Mouse (Mus musculus) gastrocnemius, adult 2 months (tissue): ENCODE measurements around the gene Dact2. TPM values are rescaled to one million over a fixed set of nuclear protein-coding genes. Genes with fewer than 3 reads are reported as not detected.

Experiments
- DNase-seq: peaks from one replicate; pipeline ENCODE4 v3.0.0; 2022
- H3K27ac ChIP-seq: fragments of 200-600 bp; 2 replicates; pipeline ENCODE4 v1.8.1; 2022; ENCODE audit warnings: mild to moderate bottlenecking
- H3K4me3 ChIP-seq: fragments of 200-600 bp; 2 replicates; pipeline ENCODE4 v1.8.1; 2022; ENCODE audit warnings: mild to moderate bottlenecking, moderate library complexity
- CTCF ChIP-seq: fragments of 200-600 bp; IDR thresholded peaks from 2 replicates; pipeline ENCODE4 v1.8.1; 2022; ENCODE audit warnings: antibody characterized with exemption, mild to moderate bottlenecking, moderate library complexity
- intact Hi-C: fragments of 180-260 bp; cut with DNase I; formaldehyde crosslinking; loops from one replicate; pipeline ENCODE4 v1.15.1; 2025
- total RNA-seq, 2 experiments: library from RNA; stranded (reverse); gene quantifications; 2 replicates each; pipeline ENCODE4 v1.2.3; 2021

Dact2 gene
- total RNA-seq, 2 experiments from 2014 or later, result 2.3 to 2.7 TPM

DNA sequence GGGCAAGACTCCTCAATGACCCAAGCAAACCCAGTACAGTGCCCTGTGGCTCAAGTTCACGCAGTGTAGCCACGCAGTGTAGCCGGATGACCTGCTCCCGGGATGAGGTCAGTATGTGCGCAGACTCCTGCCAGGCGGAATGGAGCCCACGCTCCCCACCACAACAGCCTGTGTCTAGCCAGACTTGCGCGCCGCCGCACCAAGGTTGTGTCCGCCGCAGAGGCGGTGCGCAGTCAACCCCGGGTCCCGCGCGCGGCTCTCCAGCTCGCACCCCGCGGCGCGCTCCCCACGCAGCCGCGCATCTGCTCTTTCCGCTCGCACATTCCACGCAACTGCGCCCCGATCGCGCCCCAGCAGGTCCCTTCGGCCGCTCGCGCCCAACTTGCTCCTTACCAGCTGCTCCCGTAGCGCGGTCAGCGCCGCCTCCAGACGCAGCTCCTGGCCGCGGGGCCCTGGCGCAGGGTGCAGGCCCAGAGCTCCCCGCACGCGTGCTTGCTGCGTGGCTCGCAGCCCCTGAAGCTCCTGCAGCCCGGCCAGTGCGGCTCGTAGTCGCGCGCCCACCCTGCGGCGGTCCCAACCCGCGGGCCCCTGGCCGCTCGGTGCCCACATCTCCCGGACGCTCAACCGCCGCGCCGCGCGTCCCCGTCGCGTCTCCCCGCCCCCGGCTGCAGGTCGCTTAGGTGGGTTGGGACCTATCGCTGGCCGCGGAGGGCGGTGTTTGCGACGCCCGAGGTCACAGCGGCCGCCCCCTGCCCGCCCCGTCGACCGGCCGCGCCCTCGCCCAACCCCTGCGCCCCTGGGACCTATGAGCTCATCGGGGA is 773 bp downstream of the Dact2 start:
- TF ChIP-seq CTCF, result no peak
- intact Hi-C loops, result loop anchor here (10.0 kb wide), 1 partner anchor 369 kb away; no protein-coding TSS in a partner anchor
- Histone ChIP-seq H3K27ac (peak overlapping the region; percentile 72), H3K4me3 (peak overlapping the region; percentile 74)
- DNase-seq, result peak; percentile 83

DNA sequence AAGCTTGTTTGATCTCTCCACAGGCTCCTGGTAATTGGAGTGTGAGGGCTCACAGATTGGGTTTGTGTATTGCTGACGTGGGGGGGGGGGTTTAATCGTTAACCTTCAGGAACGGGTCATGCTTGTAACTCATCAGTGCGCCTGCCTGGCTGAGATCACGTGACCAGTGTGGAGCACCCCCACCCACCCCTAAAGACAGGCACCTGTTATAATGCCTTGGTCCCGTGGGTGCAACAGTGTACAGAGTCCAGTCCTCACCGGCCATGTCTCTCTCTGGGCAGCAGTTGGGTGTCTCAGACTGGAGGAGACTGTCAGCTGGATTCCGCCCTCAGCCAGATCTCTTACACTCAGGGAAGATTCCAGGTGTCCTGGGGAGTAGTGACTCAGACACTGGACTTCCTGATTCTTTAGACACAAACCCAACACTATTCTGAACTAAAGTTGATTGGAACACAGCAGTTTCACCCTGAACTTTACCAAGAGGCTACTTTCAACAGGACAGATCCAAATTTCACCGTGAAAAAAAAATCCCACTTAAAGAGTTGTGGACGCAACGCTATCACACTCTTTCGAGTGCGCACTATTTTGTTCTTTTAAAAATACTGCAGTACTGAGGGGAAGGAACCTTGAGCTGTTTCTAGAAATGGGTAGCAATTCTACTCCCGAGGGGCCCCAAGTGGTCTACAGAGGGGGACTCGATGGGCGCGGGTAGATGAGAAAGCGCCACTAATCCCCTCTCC is 1.6 kb downstream of the Dact2 start:
- DNase-seq, result no peak
- Histone ChIP-seq H3K4me3 (peak overlapping the region; percentile 74), H3K27ac (peak overlapping the region; percentile 72)
- TF ChIP-seq CTCF, result no peak
- intact Hi-C loops, result loop anchor here (10.0 kb wide), 1 partner anchor 368 kb away; no protein-coding TSS in a partner anchor

DNA sequence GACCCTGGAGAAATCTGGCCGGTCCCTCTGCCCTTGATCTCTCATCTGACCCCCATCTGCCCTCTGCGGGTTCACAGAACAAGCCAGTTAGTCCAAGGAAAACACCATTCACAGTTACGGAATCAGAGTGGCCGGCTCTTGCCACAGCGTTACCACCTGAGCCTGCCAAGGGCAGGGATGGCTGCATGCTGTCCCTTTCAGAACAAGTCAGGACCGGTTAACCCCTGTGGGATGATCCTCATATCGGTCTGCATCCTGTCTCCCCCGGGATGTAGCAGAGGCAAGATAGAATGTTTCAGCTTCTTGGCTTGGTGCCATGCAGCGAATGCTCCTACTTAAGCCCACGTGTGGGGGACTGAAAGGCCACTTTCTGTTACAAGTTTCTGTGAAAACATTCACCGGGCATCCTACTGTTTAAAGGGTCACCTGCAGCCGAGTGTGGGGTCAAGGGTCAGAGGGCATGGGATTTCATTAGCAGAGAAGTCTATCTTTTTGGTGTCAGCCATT is 2.8 kb downstream of the Dact2 start:
- no peak for DNase-seq
- intact Hi-C loops, result loop anchor here (10.0 kb wide), 1 partner anchor 367 kb away; no protein-coding TSS in a partner anchor
- no peak for TF ChIP-seq CTCF
- H3K4me3 ChIP-seq, result peak overlapping the region; percentile 74
- peak overlapping the region; percentile 24; the same call in 1 of the 2 replicates for H3K27ac ChIP-seq

DNA sequence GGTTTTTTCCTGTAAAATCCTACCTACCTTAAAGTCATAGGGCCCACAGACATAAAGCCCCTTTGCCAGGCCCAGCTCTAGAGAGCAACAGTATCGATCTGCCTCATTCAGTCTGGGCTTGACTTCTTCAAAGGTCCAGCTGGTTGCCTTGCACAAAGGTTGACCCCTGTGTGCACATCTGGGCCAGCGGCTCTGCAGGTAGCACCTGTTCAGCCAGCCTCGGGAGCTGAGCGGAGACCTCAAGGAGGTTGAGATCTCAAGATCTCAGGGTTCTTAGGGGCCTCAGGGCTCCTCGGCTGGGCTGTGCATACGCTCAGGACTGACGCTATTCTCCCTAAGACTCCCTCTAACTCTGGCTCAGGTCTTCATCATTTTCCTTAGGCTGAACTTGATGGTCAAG is 3.9 kb downstream of the Dact2 start:
- DNase-seq, result no peak
- H3K4me3 ChIP-seq, result peak overlapping the region; percentile 9; the same call in 1 of the 2 replicates
- intact Hi-C loops, result loop anchor here (10.0 kb wide), 1 partner anchor 365 kb away; no protein-coding TSS in a partner anchor
- peak overlapping the region; percentile 20; the same call in 1 of the 2 replicates for H3K27ac ChIP-seq
- no peak for TF ChIP-seq CTCF

DNA sequence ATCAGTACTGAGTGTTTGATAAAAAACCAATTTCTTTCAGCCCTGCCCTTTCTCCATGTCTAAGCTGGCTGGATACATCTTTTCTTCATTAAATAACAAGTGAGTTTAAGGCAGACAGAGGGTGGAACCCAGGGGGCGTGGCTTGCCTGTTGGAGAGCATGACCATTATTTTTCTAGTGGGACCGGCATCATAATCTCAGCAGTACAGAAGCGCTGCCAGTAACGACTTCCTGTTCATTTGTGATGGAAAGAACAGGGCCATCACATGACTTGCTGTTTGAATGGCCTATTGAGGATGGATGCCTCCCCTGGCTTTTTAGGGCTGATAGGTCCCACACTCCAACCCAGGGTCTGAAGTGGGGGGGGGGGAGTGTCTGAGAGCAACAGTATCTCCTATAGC is 4.5 kb downstream of the Dact2 start:
- peak; percentile 70 for DNase-seq
- no peak overlapping the region; the same call in 1 of the 2 replicates for H3K27ac ChIP-seq
- intact Hi-C loops, result loop anchor here (10.0 kb wide), 1 partner anchor 365 kb away; no protein-coding TSS in a partner anchor
- no peak overlapping the region for H3K4me3 ChIP-seq
- TF ChIP-seq CTCF, result no peak

DNA sequence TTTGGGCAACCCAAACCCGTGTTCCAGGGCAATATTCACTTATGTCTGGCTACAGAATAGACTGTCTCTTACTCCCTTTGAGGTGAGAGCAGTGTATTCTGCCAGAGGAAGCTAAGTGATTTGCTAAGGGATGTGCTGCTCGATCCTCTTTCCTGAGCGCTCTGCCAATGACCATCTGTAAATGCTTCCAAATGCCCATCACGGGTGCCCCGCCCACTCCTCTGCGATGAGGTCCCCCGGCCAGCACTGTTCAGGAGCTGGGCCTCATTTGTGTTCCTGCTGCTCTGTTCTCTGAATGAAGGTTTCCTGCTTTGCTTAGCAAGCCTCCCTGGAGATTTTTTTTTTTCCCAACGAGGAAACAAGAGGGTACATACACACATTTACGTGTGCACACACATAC is 11.2 kb downstream of the Dact2 start:
- DNase-seq, result no peak
- Histone ChIP-seq H3K27ac (no peak overlapping the region), H3K4me3 (no peak overlapping the region)
- intact Hi-C loops, result no loop called here
- TF ChIP-seq CTCF, result no peak

DNA sequence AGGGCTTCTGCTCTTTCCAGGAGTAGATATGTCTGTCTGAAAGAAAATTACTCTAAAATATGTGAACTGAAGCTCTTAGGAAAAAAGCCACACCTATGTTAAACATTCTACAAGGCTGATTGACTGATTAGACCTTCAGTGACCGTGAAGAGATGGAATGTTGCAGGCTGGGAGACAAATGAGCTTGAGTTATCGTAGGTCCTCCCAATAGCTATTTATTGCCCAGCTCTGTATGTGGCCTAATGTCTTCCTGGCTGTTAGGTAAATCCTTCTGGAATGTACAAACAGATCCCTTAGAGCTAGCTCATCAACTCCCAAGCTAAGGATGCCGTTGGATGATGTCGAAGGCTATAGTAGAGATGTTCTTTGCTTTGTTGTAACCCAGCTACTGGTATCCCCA is 11.7 kb downstream of the Dact2 start:
- Histone ChIP-seq H3K4me3 (no peak overlapping the region), H3K27ac (no peak overlapping the region)
- no peak for DNase-seq
- TF ChIP-seq CTCF, result no peak
- intact Hi-C loops, result no loop called here

DNA sequence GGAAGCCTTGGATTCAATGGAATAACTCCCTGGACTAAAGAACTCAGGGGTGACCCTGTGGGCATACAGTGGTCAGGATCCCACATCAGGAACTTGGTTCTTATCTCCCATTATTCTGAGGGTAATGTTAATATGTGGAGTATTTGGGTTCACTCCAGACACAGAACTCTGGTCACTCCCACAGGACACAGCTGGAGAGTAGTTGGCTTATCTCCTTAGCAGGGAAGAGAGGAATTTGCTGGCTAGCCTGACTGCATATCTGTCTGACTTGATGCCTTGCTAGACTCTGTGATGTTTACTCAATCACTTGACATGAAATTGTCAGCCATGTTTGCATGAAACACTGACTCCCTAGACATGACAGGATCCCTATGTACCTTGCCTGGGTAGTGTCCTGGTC is 15.6 kb downstream of the Dact2 start:
- intact Hi-C loops, result no loop called here
- DNase-seq, result no peak

DNA sequence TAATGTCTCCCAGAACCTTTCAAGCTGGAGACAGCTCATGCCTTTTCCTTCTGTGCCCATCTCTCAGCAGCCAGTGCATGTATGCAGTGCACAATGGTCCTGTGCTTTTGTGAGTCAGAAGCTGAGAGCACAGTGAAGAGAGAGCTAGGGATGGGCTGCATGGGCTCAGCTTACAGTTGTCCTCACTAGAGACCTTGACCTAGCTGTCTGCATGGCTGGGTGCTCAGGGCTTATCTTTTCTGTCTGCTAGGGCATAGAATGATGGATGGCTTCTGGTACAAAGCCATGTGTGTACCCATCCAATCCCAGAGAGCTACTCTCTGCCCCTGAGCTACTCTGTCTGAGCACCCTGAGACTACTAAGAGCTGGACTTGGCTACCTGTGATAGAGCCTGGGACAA is 17.0 kb downstream of the Dact2 start:
- Histone ChIP-seq H3K27ac (no peak overlapping the region), H3K4me3 (no peak overlapping the region)
- intact Hi-C loops, result no loop called here
- no peak for TF ChIP-seq CTCF
- DNase-seq, result no peak

More for the DNA sequence above, 15.6 kb downstream of the Dact2 start:
- no peak overlapping the region for H3K4me3 ChIP-seq
- no peak overlapping the region for H3K27ac ChIP-seq
- no peak for TF ChIP-seq CTCF

DNA sequence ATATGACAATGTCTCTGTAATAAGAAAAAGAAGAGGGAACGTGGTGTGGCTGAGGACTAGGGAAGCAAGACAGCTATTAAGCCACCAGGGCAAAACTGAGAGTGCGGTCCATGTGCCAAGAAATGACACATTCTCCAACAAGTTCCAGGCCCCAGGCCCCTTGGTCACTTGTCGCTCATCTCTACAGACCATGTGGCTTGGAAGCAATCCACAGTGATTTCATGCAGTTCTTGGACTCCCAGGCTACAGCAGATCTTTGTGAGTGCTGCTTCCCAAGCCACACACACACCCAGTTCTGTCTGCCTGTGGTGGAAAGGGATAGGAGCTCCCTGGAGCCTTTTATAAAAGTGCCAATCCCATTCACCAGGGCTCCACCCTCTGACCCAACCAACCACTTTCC is 17.9 kb downstream of the Dact2 start:
- DNase-seq, result peak; percentile 51
- no peak overlapping the region for H3K4me3 ChIP-seq
- intact Hi-C loops, result no loop called here
- H3K27ac ChIP-seq, result 0 out of 2 replicates have a peak overlapping the region, but pooled peaks have one; percentile 24
- no peak for TF ChIP-seq CTCF

DNA sequence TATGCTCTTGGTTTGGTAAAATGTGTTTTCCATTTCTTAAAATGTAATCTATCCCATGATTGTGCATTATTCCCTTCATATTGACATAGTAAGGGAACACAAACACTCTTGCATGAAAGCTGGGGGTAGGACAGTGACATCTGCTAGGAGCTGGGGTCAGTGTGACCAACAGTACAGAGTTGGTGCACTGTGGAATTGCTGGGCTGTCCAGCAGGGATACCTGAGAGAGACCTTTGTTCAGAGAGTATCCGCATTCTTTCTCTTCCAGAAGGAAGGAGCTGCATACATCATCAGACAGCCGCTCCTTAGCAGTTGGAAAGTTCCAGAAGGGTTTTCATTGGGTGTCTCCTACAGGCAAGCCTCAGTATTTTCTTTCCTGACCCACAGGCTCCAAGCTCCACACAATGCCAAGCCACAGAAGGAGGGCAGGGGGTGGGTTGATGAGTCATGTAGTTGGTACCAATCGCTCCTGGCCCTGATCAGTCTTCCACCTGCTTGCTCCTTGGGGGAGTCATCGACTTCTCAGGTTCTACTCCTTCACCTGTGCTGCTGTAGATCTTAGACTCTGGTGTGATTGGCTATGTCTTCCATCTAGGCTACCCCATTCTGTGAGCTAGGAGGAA is 19.8 kb downstream of the Dact2 start:
- intact Hi-C loops, result no loop called here
- Histone ChIP-seq H3K4me3 (no peak overlapping the region), H3K27ac (no peak overlapping the region)
- DNase-seq, result no peak
- no peak for TF ChIP-seq CTCF

DNA sequence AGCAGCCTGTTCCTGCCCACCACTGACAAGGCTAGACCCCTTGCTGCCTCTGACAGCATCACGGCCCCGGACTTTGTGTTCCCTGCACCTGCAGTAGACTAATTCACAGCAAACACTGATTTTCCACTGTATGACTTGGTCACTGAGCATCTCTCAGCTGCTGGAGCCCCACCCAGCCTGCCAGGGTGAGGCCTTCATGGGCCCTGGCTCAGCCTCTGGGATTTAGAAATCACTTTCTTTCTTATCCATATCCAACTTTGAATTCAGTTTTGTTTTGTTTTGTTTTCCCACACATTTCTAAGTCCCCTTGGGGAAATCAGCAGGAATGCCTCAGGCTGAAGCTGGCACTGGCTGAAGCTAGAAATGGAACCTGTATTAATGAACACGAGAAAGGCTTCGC is 20.4 kb downstream of the Dact2 start:
- intact Hi-C loops, result no loop called here
- no peak overlapping the region for H3K27ac ChIP-seq
- TF ChIP-seq CTCF, result no peak
- peak; percentile 28 for DNase-seq
- H3K4me3 ChIP-seq, result no peak overlapping the region
